Mouse (Mus musculus): ENCODE measurements at regions not wholly inside any gene's neighbourhood (a gene's known extent, or its start where the extent isn't known, plus 50 kb on each side); places are given as distances from the start of the nearest gene placed in this dataset.

- no peaks in the 10 kb centered on the region for H3K4me1 ChIP-seq
- H3K27me3 ChIP-seq (replicated peaks): no peaks in the 10 kb centered on the region
- WGBS: 73% methylated on average over 5 of the region's 5 CpGs
These were observed 319.6 kb downstream of the Kcna4 start for GRCm38 (mm10) chr2:107609872-107610559.

GRCm38 (mm10) chr2:107611811-107612210, 321.4 kb downstream of the Kcna4 start:
- H3K36me3 ChIP-seq: no peaks in the 10 kb centered on the region
- H3K9me3 ChIP-seq: no peaks in the 10 kb centered on the region
- H3K9ac ChIP-seq: no peak overlapping the region
- H3K4me2 ChIP-seq: no peak overlapping the region
- H3K4me3 ChIP-seq (replicated peaks): no peak overlapping the region
- no peak for ATAC-seq (ENCODE audit: insufficient read depth, low FRiP score, low read depth)
- 42% methylated on average over 5 of the region's 5 CpGs for WGBS
- no peaks in the 10 kb centered on the region for H3K27me3 ChIP-seq (replicated peaks)
- H3K27ac ChIP-seq: no peak overlapping the region
- no peaks in the 10 kb centered on the region for H3K4me1 ChIP-seq

More at GRCm38 (mm10) chr2:107609872-107610559, 319.6 kb downstream of the Kcna4 start:
- Histone ChIP-seq H3K36me3 (no peaks in the 10 kb centered on the region), H3K4me3 (replicated peaks) (no peak overlapping the region), H3K4me2 (no peak overlapping the region), H3K9ac (no peak overlapping the region), H3K27ac (no peak overlapping the region), H3K9me3 (no peaks in the 10 kb centered on the region)
- ATAC-seq (ENCODE audit: insufficient read depth, low FRiP score, low read depth): no peak

- ATAC-seq (ENCODE audit: insufficient read depth, low FRiP score, low read depth): no peak
- Histone ChIP-seq H3K4me2 (no peak overlapping the region), H3K27ac (no peak overlapping the region), H3K4me3 (replicated peaks) (no peak overlapping the region), H3K9me3 (no peaks in the 10 kb centered on the region), H3K9ac (no peak overlapping the region), H3K36me3 (no peaks in the 10 kb centered on the region), H3K27me3 (replicated peaks) (no peaks in the 10 kb centered on the region), H3K4me1 (no peaks in the 10 kb centered on the region)
- 36% methylated on average over 2 of the region's 2 CpGs for WGBS
These were observed 321.8 kb downstream of the Kcna4 start for GRCm38 (mm10) chr2:107612221-107612620.

GRCm38 (mm10) chr2:107614715-107615114, 324.3 kb downstream of the Kcna4 start:
- no peak overlapping the region for H3K4me3 ChIP-seq (replicated peaks)
- H3K4me1 ChIP-seq: no peaks in the 10 kb centered on the region
- no peak for ATAC-seq (ENCODE audit: insufficient read depth, low FRiP score, low read depth)
- H3K27ac ChIP-seq: no peak overlapping the region
- no peak overlapping the region for H3K4me2 ChIP-seq
- 47% methylated on average over 3 of the region's 3 CpGs for WGBS
- no peaks in the 10 kb centered on the region for H3K27me3 ChIP-seq (replicated peaks)
- no peaks in the 10 kb centered on the region for H3K9me3 ChIP-seq
- H3K36me3 ChIP-seq: no peaks in the 10 kb centered on the region
- H3K9ac ChIP-seq: no peak overlapping the region

GRCm38 (mm10) chr2:107627458-107627857, 337.0 kb downstream of the Kcna4 start:
- H3K9me3 ChIP-seq: no peaks in the 10 kb centered on the region
- no peak overlapping the region for H3K4me2 ChIP-seq
- no peaks in the 10 kb centered on the region for H3K36me3 ChIP-seq

GRCm38 (mm10) chr2:107659176-107659575, 368.7 kb downstream of the Kcna4 start:
- no peaks in the 10 kb centered on the region for H3K4me1 ChIP-seq
- H3K4me3 ChIP-seq (replicated peaks): no peak overlapping the region
- H3K27ac ChIP-seq: no peak overlapping the region
- no peak for ATAC-seq (ENCODE audit: insufficient read depth, low FRiP score, low read depth)
- no peaks in the 10 kb centered on the region for H3K36me3 ChIP-seq
- no peak overlapping the region for H3K9ac ChIP-seq
- no peaks in the 10 kb centered on the region for H3K27me3 ChIP-seq (replicated peaks)
- H3K4me2 ChIP-seq: no peak overlapping the region
- H3K9me3 ChIP-seq: no peaks in the 10 kb centered on the region

More at GRCm38 (mm10) chr2:107627458-107627857, 337.0 kb downstream of the Kcna4 start:
- no peaks in the 10 kb centered on the region for H3K27me3 ChIP-seq (replicated peaks)
- no peak overlapping the region for H3K4me3 ChIP-seq (replicated peaks)
- no peak overlapping the region for H3K27ac ChIP-seq
- H3K4me1 ChIP-seq: no peaks in the 10 kb centered on the region
- no peak for ATAC-seq (ENCODE audit: insufficient read depth, low FRiP score, low read depth)
- H3K9ac ChIP-seq: no peak overlapping the region

All from stomach, embryonic 15.5 days (tissue).